Mouse (Mus musculus) mouse trophoblast stem cell (cell line): Measurements from ENCODE around the gene Atxn1.

Source experiments
- in situ Hi-C, 2 experiments: fragments of 300-500 bp; cut with MseI, MboI; formaldehyde crosslinking; loops; 2 replicates in 1 of 2; 3 replicates in 1 of 2; pipeline ENCODE4 v1.15.1; 2025

Atxn1 gene

DNA sequence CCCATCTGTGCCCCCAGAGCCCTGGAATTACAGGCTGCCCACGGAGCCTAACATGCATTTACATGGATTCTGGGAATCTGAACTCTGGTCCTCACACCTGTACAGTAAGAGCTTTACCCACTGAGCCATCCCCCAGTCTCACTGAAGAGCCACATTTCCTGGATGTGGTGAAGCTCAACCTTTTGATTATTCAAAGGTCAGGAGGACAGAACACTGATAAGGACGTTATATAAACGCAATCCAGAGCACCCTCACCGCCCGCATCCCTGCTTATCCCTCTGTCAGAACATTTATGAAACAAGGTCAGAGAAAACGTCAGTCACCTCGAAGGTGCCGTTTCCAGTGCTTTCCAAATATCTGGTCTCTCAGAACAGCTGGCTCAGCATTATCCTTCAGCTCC, 101.0 kb downstream of the Atxn1 start:
- in situ Hi-C loops, result no loop called here

DNA sequence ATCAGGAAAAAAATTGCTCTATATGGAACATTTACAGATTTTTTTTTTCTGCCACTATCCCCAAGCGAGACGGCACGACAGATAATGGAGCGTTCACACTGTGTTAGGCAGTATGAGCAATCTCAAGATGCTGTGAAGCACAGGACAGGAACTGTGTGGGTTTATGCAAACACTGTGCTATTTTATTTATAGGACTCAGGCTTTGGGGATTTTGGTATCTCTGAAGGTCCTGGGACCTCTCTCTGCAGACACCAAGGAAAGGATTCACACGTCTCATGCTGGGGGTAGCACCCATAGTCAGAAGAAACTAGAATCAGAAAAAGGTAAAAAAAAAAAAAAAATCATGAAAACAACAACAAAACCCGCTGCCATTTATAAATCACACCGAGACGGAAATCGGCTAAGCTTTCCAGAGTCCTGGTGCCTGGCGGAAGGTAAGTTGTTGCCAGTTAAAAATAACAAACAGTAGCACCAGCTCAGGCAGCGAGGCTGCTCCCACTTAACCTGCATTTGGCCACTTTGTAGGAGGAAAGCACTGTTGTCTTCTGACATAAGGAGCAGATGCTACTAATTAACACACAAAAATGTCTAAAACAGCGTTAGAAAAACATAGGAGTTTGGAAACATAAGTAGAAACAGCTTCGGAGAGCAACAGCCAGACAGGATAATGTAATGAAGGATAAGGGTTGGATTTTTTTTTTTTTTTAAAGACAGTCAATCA, 102.8 kb downstream of the Atxn1 start:
- in situ Hi-C loops, result no loop called here

GRCm38 (mm10) chr13:45861098-45861580, 103.7 kb downstream of the Atxn1 start:
- in situ Hi-C loops, result no loop called here

- in situ Hi-C loops, result no loop called here
These were observed 105.6 kb downstream of the Atxn1 start for GRCm38 (mm10) chr13:45859081-45859709.

GRCm38 (mm10) chr13:45857416-45857815, 107.4 kb downstream of the Atxn1 start:
- in situ Hi-C loops, result no loop called here

GRCm38 (mm10) chr13:45854531-45854930, 110.3 kb downstream of the Atxn1 start:
- in situ Hi-C loops, result no loop called here

- in situ Hi-C loops, result no loop called here
These were observed 111.1 kb downstream of the Atxn1 start for GRCm38 (mm10) chr13:45853691-45854090.

DNA sequence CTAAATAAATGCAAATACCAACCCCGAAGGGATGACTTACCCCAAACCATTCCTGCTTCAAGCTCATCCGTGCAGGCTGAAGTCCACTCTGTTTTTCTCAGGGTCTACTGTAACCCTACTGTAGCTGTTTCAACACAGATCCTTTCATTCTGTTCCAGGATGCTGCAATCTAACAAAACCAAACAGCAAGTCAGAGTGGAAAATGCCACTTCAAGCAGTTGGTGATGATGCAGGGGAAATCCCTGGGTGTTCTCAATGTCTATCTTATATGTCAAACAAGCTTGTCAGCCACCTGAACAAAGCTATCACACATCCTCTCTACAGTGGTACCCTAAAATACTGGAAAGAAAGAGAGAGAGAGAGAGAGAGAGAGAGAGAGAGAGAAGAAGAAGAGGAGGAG, 112.5 kb downstream of the Atxn1 start:
- in situ Hi-C loops, result no loop called here

- in situ Hi-C loops, result no loop called here
These were observed 113.1 kb downstream of the Atxn1 start for GRCm38 (mm10) chr13:45851746-45852145.

GRCm38 (mm10) chr13:45851156-45851555, 113.7 kb downstream of the Atxn1 start:
- in situ Hi-C loops, result no loop called here

GRCm38 (mm10) chr13:45850181-45850974, 114.4 kb downstream of the Atxn1 start:
- in situ Hi-C loops, result no loop called here

DNA sequence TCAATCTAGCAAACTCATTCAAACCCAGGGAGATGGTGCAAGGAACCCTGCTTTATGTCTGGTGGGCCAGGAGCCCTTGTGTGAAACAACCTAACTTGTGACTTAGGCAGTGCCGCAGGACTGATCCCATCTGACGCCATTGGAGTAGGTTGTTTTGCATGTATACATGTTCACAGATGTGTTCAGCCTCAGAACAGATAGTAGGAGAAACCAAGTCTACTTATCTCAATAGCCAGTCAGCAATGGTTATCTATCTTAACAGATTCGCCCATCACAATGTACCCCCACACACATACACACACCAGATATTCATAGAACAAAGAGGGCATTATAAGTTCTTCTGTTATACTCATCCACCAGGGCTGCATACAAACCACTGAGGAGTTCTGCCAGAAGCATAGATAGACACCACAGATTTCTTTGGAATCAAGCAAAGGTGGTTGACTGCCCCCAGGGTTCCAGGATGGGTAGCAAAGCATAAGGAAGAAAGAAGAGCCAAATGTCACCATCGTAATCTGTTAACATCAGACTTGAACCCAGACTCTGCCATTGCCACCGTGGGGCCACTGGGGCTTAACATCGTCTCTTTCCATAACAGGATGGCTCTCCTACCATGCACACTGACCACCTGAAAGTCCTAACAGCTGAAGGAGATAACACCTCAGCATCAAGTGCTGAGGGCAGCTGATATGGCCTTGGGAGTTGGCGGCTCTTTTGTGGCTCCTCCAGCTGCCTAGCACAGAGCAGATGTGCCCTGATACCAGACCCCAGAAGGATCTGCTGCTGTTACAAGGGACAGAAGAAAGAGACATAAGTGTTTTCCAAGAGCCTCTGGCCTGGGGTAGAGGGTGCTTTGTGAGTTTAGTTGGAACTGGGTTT, 115.4 kb downstream of the Atxn1 start:
- in situ Hi-C loops, result no loop called here

GRCm38 (mm10) chr13:45842511-45843055, 122.2 kb downstream of the Atxn1 start:
- in situ Hi-C loops, result no loop called here

- in situ Hi-C loops, result no loop called here
These were observed 124.9 kb downstream of the Atxn1 start for GRCm38 (mm10) chr13:45839901-45840300.

- in situ Hi-C loops, result no loop called here
These were observed 127.1 kb downstream of the Atxn1 start for GRCm38 (mm10) chr13:45837609-45838220.

DNA sequence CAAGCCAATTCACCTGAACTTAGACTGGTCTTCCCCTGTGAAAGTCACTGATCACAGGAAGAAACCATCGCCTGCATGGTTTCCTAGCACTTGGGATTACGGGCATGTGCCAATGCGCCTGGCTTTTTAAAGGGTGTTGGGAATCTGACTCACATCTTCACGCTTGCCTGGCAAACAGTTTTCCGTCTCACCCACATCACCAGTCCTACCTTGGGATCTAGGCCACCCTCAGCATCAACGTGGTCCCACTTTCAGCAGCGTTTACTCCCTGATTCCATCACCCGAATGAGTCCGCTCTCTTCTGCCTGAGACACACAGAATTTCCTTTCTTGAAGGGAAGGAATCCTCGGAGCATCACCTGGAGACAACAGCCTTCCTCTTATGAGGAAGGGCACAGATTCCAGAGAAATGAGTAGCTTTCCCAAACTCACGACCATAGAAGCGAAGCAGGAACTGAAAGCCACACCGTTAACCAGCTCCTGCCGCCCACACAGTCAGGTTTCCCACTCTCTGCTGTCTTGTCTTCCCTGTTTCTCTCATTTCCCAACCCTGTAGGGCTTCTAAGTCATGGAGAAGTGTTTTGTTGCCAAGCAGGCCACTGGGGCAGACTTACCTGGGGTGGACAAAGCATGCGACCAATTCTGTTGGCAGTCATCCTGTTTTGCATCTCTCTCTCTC, 128.3 kb downstream of the Atxn1 start:
- in situ Hi-C loops, result no loop called here

- in situ Hi-C loops, result no loop called here
These were observed 130.5 kb downstream of the Atxn1 start for GRCm38 (mm10) chr13:45834300-45834699.

DNA sequence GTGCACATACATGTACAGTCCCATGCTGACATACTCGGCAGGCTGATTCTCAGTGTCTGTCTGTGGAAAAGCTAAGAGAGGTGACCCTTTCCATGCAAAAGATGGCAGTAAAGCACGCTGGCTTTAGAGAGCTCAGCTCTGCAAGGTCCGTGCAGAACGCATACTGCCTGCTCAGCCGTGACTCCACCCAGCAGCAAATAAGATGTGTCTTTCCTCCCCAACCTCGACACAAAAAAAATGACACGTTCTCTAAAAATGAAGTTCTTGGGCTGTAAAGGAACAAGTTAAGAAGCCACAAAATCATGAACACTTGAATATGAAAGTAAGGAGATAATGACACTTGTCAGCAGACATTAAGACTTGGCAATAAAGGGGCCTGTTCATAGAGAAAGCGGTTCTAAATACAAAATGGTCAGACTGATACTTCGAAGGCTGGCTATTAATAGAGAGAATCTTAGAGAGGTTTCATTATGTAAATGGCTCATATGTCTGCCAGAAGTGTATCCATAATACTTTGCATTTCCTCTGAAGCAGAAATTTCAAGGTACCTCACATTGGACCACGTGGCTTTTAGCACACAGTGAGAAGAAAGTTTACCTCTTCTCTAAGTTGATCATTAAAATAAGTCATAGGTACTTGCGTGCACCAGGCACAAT, 132.0 kb downstream of the Atxn1 start:
- in situ Hi-C loops, result no loop called here

DNA sequence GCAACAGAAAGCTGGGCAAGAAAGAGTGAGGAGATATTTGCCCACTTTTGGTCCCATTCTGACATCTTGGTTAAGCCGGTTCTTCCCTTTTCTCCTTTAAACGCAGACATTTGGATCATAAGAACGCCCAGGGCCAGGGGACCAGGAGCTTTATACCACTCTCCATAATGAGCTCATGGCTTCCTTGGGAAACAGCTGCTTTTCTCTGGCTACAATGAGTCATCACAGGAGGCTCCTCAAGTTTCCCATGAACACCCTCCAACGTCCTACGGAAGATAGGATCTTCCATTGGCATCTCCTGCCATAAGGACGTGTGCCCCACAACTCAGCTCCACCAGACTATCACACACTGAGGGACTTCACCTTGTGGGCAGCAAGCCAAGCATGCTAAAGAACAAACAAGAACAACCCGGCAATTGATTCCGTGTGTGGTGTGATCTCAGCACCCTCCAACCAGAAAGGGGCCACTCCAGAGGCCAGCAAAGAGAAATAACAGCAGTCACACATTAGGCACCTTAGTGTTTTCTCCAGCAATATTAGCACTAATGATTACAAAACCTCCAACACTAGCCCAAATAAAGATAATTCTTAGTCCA, 135.4 kb downstream of the Atxn1 start:
- in situ Hi-C loops, result no loop called here
